Mouse (Mus musculus) right cerebral cortex, adult 18-20 months (tissue): ENCODE data around the gene Syce1l.

Source experiments
- DNase-seq: peaks from one replicate; pipeline ENCODE4 v3.0.0; 2022; ENCODE audit warnings: mixed read lengths

Syce1l gene

GRCm38 (mm10) chr8:113673300-113673699, 30.3 kb downstream of the Syce1l start:
- no peak for DNase-seq

GRCm38 (mm10) chr8:113674611-113675010, 31.6 kb downstream of the Syce1l start:
- DNase-seq = no peak

GRCm38 (mm10) chr8:113675281-113675680, 32.3 kb downstream of the Syce1l start:
- no peak for DNase-seq

- no peak for DNase-seq
Measured at GRCm38 (mm10) chr8:113676811-113677210, 33.8 kb downstream of the Syce1l start.

GRCm38 (mm10) chr8:113679361-113679760, 36.3 kb downstream of the Syce1l start:
- DNase-seq = no peak

- no peak for DNase-seq
Measured at GRCm38 (mm10) chr8:113687889-113688542, 45.0 kb downstream of the Syce1l start.

GRCm38 (mm10) chr8:113688543-113688915, 45.5 kb downstream of the Syce1l start:
- DNase-seq = no peak

- no peak for DNase-seq
Measured at GRCm38 (mm10) chr8:113691622-113692343, 48.8 kb downstream of the Syce1l start.

- DNase-seq = no peak
Measured at GRCm38 (mm10) chr8:113704968-113705367, 62.0 kb downstream of the Syce1l start.
